Mouse (Mus musculus): ENCODE measurements around the gene St3gal3. TPM values are rescaled to one million over a fixed set of nuclear protein-coding genes. Genes with fewer than 3 reads are reported as not detected.

The St3gal3 gene
- polyA plus RNA-seq, 1 experiment: 8.1 TPM

DNA sequence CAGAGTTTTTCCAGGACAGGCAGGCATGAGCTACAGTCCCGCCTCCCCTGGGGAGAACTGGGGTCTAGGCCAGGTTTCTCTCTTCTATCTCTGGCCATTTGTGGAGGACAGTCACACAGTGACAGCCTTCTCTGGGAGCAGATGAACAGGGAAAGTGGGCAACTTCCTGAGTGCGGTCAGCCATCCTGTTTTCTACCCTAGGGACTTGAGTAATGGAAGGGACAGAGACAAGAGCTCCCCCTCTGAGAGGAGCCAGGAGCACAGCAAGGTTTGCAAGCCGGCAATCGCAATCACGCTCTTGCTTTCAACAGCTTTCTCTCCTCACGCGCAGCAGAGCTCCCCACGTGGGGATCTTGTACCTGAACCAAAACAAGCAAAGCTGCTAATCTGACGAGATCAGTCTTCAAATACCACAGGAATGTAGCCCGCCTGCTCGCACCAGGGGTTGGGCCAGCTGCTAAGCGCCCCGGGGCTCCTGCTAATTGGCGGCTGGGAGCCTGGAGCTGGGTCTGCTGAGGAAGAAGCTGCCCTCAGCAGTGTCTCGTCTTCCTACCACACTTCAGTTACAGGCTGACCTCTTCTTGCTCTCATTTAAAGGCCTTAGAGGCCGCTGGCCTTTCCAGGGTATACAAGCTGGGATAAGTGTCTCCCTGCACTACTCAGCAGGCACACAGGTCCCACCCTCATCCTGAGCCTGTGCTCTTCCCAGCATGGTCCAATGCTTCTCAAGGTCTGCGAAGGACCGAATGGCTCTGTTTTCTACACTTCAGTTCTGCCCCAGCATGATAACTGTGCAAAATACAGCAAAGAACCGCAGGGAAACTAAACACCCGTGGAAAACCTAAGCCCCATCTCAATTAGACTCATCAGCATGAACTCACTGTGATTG is 137.1 kb downstream of the St3gal3 start:
- Histone ChIP-seq H3K36me3 (ENCODE audit: control insufficient read depth, insufficient read depth, low read length) (no peaks in the 10 kb centered on the region), H3K27ac (ENCODE audit: insufficient read depth, low read depth, low read length) (peak overlapping the region; percentile 6; the same call in 1 of the 2 replicates), H3K4me1 (ENCODE audit: control insufficient read depth, insufficient read depth, insufficient read length, low read length) (peaks cover 28% of the 10 kb centered on the region), H3K4me3 (ENCODE audit: low read depth, low read length) (no peak overlapping the region), H3K27me3 (ENCODE audit: control insufficient read depth, insufficient read depth, low read length) (no peaks in the 10 kb centered on the region)
- 34% methylated on average over 20 of the region's 20 CpGs for WGBS
- TF ChIP-seq POLR2A (IDR thresholded peaks at IDR 0.05; ENCODE audit: low read depth, low read length): no peak
- no peak for TF ChIP-seq CTCF (IDR thresholded peaks at IDR 0.05; ENCODE audit: extremely low read depth, insufficient read length, insufficient replicate concordance, low read depth, low read length)

DNA sequence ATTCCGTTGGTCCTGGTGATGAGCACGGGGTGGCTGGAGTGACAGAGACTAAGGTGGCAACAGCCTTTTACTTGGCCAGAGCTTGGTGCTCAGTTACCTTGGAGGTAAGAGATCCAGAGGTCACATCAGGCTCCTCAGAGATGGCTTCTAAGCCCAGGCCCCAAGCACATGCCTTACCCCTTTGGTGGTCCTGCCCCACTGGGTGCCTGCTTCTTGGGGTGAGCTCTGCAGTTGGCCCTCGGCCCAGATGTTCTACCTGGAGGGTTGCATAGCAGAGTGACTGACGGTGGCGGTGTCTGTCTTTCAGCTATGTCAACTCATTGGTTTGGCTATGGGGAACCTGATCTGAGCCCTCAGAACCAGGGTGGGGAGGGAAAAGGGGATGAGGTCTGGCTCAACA is 138.0 kb downstream of the St3gal3 start:
- peak overlapping the region; percentile 6; the same call in 1 of the 2 replicates for H3K27ac ChIP-seq (ENCODE audit: insufficient read depth, low read depth, low read length)

DNA sequence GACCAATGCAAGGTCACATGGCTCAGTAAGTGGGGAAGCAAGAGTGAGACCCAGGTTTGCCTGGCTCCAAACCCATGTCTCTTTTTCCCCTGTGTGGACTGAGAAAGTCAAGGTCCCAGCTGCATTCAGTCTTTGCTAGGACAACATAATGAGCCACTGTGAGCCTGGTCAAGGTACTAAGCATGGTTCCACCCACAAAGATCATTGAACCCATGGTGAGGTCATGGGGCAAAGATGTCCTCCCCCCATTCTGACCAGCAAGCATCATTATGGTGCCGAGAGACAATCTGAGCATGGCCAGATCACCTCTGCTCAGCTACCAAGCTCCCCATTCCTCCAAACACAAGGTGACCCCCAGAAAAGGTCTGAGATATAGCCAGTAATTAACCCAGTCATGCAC is 139.3 kb downstream of the St3gal3 start:
- no peak for TF ChIP-seq POLR2A (IDR thresholded peaks at IDR 0.05; ENCODE audit: low read depth, low read length)
- TF ChIP-seq CTCF (IDR thresholded peaks at IDR 0.05; ENCODE audit: extremely low read depth, insufficient read length, insufficient replicate concordance, low read depth, low read length): no peak
- Histone ChIP-seq H3K27me3 (ENCODE audit: control insufficient read depth, insufficient read depth, low read length) (no peaks in the 10 kb centered on the region), H3K4me1 (ENCODE audit: control insufficient read depth, insufficient read depth, insufficient read length, low read length) (peaks cover 23% of the 10 kb centered on the region), H3K27ac (ENCODE audit: insufficient read depth, low read depth, low read length) (no peak overlapping the region), H3K4me3 (ENCODE audit: low read depth, low read length) (no peak overlapping the region), H3K36me3 (ENCODE audit: control insufficient read depth, insufficient read depth, low read length) (no peaks in the 10 kb centered on the region)
- WGBS: 83% methylated on average over 1 of the region's 1 CpGs

More for the DNA sequence above, 138.0 kb downstream of the St3gal3 start:
- WGBS: 91% methylated on average over 5 of the region's 5 CpGs
- Histone ChIP-seq H3K4me1 (ENCODE audit: control insufficient read depth, insufficient read depth, insufficient read length, low read length) (peaks cover 28% of the 10 kb centered on the region), H3K27me3 (ENCODE audit: control insufficient read depth, insufficient read depth, low read length) (no peaks in the 10 kb centered on the region), H3K36me3 (ENCODE audit: control insufficient read depth, insufficient read depth, low read length) (no peaks in the 10 kb centered on the region), H3K4me3 (ENCODE audit: low read depth, low read length) (no peak overlapping the region)
- TF ChIP-seq POLR2A (IDR thresholded peaks at IDR 0.05; ENCODE audit: low read depth, low read length) (no peak), CTCF (IDR thresholded peaks at IDR 0.05; ENCODE audit: extremely low read depth, insufficient read length, insufficient replicate concordance, low read depth, low read length) (no peak)

DNA sequence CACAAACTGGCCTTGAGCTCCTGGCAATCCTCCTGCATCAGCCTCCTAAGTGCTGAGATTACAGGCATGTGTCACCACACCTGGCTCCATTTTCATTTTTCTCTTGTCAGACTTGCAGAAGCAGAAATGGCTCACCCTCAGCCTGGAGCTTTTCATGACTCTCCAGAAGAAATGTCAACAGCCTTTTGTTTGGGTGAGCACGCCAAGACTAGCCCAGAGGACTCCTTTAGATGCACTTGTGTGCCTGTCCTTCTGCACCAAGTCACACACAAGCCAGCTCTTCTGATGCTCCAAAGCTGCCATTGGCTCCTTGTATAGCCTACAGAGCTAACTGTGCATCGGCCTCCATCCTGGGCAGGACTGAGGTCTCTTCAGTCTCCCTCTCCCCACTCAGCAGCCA is 141.3 kb downstream of the St3gal3 start:
- Histone ChIP-seq H3K36me3 (ENCODE audit: control insufficient read depth, insufficient read depth, low read length) (no peaks in the 10 kb centered on the region), H3K27me3 (ENCODE audit: control insufficient read depth, insufficient read depth, low read length) (no peaks in the 10 kb centered on the region), H3K4me3 (ENCODE audit: low read depth, low read length) (no peak overlapping the region), H3K4me1 (ENCODE audit: control insufficient read depth, insufficient read depth, insufficient read length, low read length) (peaks cover 19% of the 10 kb centered on the region), H3K27ac (ENCODE audit: insufficient read depth, low read depth, low read length) (no peak overlapping the region)
- 74% methylated on average over 2 of the region's 2 CpGs for WGBS
- TF ChIP-seq CTCF (IDR thresholded peaks at IDR 0.05; ENCODE audit: extremely low read depth, insufficient read length, insufficient replicate concordance, low read depth, low read length): no peak
- no peak for TF ChIP-seq POLR2A (IDR thresholded peaks at IDR 0.05; ENCODE audit: low read depth, low read length)

DNA sequence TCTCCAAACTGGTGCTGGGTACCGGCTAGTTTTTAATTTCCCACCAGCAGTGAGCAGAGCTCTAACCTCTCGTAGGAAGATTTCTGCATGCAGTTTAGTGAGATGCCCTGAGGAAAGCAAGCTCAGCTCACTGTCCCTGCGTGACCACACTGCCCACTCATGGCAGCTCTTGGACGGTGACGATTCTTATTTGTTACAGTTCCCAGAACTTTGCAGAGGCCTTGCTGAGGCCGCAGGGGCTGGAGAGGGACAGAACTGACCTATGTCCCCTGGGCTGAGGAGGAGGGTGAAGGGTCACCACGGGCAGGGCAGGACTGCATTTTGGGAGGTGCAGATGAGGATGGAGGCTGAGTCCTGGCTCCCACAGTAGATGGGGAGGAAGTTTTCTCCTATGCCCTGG is 141.8 kb downstream of the St3gal3 start:
- Histone ChIP-seq H3K27me3 (ENCODE audit: control insufficient read depth, insufficient read depth, low read length) (no peaks in the 10 kb centered on the region), H3K4me1 (ENCODE audit: control insufficient read depth, insufficient read depth, insufficient read length, low read length) (peaks cover 17% of the 10 kb centered on the region), H3K4me3 (ENCODE audit: low read depth, low read length) (no peak overlapping the region), H3K36me3 (ENCODE audit: control insufficient read depth, insufficient read depth, low read length) (no peaks in the 10 kb centered on the region), H3K27ac (ENCODE audit: insufficient read depth, low read depth, low read length) (no peak overlapping the region; the same call in 1 of the 2 replicates)
- no peak for TF ChIP-seq POLR2A (IDR thresholded peaks at IDR 0.05; ENCODE audit: low read depth, low read length)
- TF ChIP-seq CTCF (IDR thresholded peaks at IDR 0.05; ENCODE audit: extremely low read depth, insufficient read length, insufficient replicate concordance, low read depth, low read length): no peak
- WGBS: 81% methylated on average over 7 of the region's 7 CpGs

DNA sequence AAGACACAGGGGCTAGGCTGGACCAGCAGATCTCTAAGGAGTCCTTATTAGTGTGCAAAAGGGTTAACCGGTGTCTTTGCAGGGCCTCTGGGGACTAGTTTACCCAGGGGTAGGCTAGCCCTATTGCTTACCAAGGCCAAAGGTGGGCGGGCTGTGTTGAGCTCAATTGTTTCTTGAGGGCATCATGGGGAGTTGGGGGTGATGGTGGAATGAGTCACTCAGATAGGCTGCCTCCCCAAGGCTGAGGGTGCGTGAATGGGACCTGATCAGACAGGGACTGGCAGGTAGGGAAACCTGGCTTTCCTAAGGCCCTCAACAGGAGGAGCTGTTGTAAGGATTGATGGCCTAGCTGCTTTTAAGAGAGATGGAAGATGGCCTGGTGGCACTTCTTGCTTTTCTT is 142.7 kb downstream of the St3gal3 start:
- Histone ChIP-seq H3K4me1 (ENCODE audit: control insufficient read depth, insufficient read depth, insufficient read length, low read length) (peaks cover 14% of the 10 kb centered on the region), H3K27ac (ENCODE audit: insufficient read depth, low read depth, low read length) (no peak overlapping the region), H3K4me3 (ENCODE audit: low read depth, low read length) (no peak overlapping the region), H3K27me3 (ENCODE audit: control insufficient read depth, insufficient read depth, low read length) (no peaks in the 10 kb centered on the region), H3K36me3 (ENCODE audit: control insufficient read depth, insufficient read depth, low read length) (no peaks in the 10 kb centered on the region)
- TF ChIP-seq CTCF (IDR thresholded peaks at IDR 0.05; ENCODE audit: extremely low read depth, insufficient read length, insufficient replicate concordance, low read depth, low read length): no peak
- no peak for TF ChIP-seq POLR2A (IDR thresholded peaks at IDR 0.05; ENCODE audit: low read depth, low read length)
- 87% methylated on average over 3 of the region's 3 CpGs for WGBS

DNA sequence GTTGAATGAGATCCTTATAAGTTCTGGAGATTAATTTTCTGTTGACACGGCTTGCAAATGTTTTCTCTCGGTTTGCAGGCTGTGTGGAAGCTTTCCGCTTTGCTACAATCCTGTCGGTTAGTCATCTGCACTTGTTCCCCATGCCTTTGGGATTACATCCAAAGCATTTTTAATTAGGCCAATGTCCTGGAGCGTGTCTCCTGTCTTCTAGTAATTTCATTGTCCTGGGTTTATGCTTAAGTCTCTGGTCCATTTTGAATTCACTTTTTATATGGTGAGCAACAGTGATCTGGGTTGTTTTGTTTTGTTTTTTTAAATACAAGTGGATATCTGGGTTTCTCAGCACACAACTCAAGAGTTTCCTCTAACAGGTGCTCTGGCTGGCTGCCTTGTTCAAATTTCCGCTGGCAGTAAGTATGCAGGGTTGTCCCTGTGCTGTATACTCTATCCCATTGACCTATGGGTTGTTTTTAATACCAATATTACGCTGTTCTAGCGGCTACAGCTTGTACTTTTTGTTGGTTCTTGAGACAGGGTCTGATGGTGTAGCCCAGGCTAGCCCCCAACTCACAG is 143.6 kb downstream of the St3gal3 start:
- no peak overlapping the region for H3K4me3 ChIP-seq (ENCODE audit: low read depth, low read length)
- WGBS: 34% methylated on average over 8 of the region's 8 CpGs
- peaks cover 10% of the 10 kb centered on the region for H3K4me1 ChIP-seq (ENCODE audit: control insufficient read depth, insufficient read depth, insufficient read length, low read length)
- H3K27ac ChIP-seq (ENCODE audit: insufficient read depth, low read depth, low read length): peak overlapping the region; percentile 3; the same call in 1 of the 2 replicates
- no peaks in the 10 kb centered on the region for H3K36me3 ChIP-seq (ENCODE audit: control insufficient read depth, insufficient read depth, low read length)
- no peak for TF ChIP-seq POLR2A (IDR thresholded peaks at IDR 0.05; ENCODE audit: low read depth, low read length)
- TF ChIP-seq CTCF (IDR thresholded peaks at IDR 0.05; ENCODE audit: extremely low read depth, insufficient read length, insufficient replicate concordance, low read depth, low read length): no peak
- H3K27me3 ChIP-seq (ENCODE audit: control insufficient read depth, insufficient read depth, low read length): no peaks in the 10 kb centered on the region
